Mouse (Mus musculus) heart, embryonic 11.5 days (tissue): Measurements from ENCODE around the gene Usp5. TPM values are rescaled to one million over a fixed set of nuclear protein-coding genes. Genes with fewer than 3 reads are reported as not detected.

Experiments used
- ATAC-seq: fragments of 200-750 bp; cut with Nextera tagmentation; replicated peaks from 2 replicates; pipeline ENCODE4 v1.8.0; 2017; ENCODE audit warnings: moderate library complexity; ENCODE audit not compliant: insufficient number of reproducible peaks, low FRiP score, low TSS enrichment
- H3K27ac ChIP-seq: fragments of 300-500 bp; sonication (generic); 2 replicates; pipeline ENCODE4 v1.5.1; 2014; ENCODE audit warnings: mild to moderate bottlenecking, low read depth, low read length
- H3K27me3 ChIP-seq: fragments of 300-500 bp; sonication (generic); 2 replicates; pipeline ENCODE4 v1.6.1; 2014; ENCODE audit warnings: mild to moderate bottlenecking, low read length, mixed read lengths; ENCODE audit not compliant: control insufficient read depth, insufficient read depth
- H3K36me3 ChIP-seq: fragments of 300-500 bp; sonication (generic); 2 replicates; pipeline ENCODE4 v1.6.1; 2014; ENCODE audit warnings: mild to moderate bottlenecking, low read length, moderate library complexity, mixed read lengths; ENCODE audit not compliant: control insufficient read depth, insufficient read depth
- H3K4me1 ChIP-seq: fragments of 300-500 bp; sonication (generic); 2 replicates; pipeline ENCODE4 v1.6.1; 2014; ENCODE audit warnings: low read length; ENCODE audit not compliant: control insufficient read depth, insufficient read depth
- H3K4me2 ChIP-seq: fragments of 300-500 bp; sonication (generic); 2 replicates; pipeline ENCODE4 v1.6.1; 2014; ENCODE audit warnings: mild to moderate bottlenecking, moderate library complexity
- H3K4me3 ChIP-seq: fragments of 300-500 bp; sonication (generic); 2 replicates; pipeline ENCODE4 v1.5.1; 2014; ENCODE audit warnings: low read depth, low read length
- H3K9ac ChIP-seq: fragments of 300-500 bp; sonication (generic); 2 replicates; pipeline ENCODE4 v1.6.1; 2014; ENCODE audit warnings: mild to moderate bottlenecking, low read depth, low read length, moderate library complexity
- H3K9me3 ChIP-seq: fragments of 300-500 bp; sonication (generic); replicated peaks from 2 replicates; pipeline ENCODE4 v1.6.1; 2016; ENCODE audit warnings: low read length; ENCODE audit not compliant: control insufficient read depth
- WGBS: fragments of 180-500 bp; shearing (Covaris S2); extraction: QIAGEN DNeasy Blood & Tissue Kit; methylation state at CpG from one replicate; pipeline ENCODE4 v1.1.7; 2014; ENCODE audit not compliant: insufficient replicate concordance; 5-methylcytosine and 5-hydroxymethylcytosine counted together
- polyA plus RNA-seq: library from polyadenylated mRNA; unstranded; fragments of >200 nt; fragmentation: Nextera tagmentation; extraction: Ambion mirVana; gene quantifications from 2 replicates; pipeline ENCODE4 v1.2.1, GENCODE M21; 2014

Usp5 gene
- polyA plus RNA-seq, 1 experiment from 2014 or later, result 87.3 TPM

DNA sequence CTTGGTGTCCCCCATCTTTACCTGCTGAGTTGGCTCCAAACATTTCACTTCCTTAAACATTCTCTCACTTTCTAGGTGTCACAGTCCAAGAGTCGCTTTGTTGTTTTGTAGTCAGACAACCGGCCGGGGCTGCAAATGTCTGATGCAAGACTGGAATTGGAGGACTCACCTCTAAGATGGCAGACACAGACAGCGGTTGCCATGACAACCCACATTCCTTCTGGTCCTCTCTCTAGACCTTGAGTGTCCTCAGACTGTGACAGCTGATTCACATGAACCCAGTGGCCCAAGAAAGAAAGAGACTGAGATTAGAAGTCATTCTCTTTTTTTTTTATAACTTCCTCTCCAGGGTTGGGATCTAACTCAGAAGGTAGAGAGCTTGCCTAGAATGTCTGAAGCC, 39.8 kb downstream of the Usp5 start:
- Histone ChIP-seq H3K36me3 (no peaks in the 10 kb centered on the region), H3K4me2 (no peak overlapping the region), H3K9ac (no peak overlapping the region), H3K4me1 (no peaks in the 10 kb centered on the region), H3K27me3 (no peaks in the 10 kb centered on the region), H3K27ac (no peak overlapping the region), H3K4me3 (no peak overlapping the region), H3K9me3 (no peaks in the 10 kb centered on the region)
- 81% methylated on average over 4 of the region's 4 CpGs for WGBS
- ATAC-seq, result no peak

DNA sequence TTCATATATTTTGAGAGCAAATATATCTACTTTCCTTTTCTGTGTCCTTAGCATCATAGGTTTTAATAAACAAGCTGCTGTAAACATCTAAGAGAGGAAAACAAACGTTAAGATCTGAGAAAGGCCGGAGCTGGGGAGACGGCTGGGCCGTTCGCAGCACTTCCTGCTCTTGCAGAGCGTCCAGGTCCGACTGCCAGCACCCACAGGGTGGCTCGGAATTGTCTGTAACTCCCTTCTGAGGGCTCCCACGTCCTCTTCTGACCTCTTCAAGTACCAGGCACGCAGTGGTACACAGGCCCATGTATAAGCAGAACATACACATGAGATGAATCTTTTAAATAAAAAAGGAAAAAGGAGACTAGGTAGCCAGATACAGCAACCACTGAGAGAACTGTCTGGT, 41.6 kb downstream of the Usp5 start:
- no peak overlapping the region for H3K4me3 ChIP-seq

DNA sequence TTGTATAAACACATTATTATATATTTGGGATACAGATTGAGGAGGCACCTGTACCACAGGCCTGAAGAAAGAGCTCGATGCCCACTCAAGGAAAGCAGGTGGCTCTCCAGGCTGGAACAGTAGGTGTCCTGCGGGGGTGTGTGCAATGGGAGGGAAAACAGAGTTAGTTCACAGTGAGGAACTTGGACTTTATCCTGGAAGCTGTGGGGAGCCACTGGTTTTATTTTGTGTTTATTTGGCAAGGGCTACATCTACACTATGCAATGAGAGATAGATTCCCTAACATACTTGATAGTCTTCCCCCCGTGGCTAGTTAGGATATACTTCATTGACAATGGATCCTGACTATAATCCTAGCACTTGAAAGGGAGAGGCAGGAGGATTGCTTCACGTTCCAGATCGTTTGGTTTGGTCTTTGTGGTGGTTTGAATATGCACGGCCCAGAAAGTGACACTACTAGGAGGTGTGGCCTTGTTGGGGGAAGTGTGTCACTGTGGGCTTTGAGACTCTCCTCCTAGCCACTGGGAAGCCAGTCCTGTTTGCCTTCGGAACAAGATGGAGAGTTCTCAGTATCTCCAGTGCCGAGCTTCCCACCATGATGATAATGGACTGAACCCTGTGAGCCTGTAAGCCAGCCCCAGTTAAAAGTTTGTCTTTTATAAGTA, 42.4 kb downstream of the Usp5 start:
- WGBS, result 52% methylated on average over 8 of the region's 8 CpGs
- no peak overlapping the region for H3K4me2 ChIP-seq
- no peak for ATAC-seq

More for the DNA sequence above, 41.6 kb downstream of the Usp5 start:
- Histone ChIP-seq H3K9me3 (no peaks in the 10 kb centered on the region), H3K27ac (no peak overlapping the region), H3K9ac (no peak overlapping the region), H3K4me2 (no peak overlapping the region), H3K36me3 (no peaks in the 10 kb centered on the region), H3K4me1 (no peaks in the 10 kb centered on the region; the same call in 1 of the 2 replicates), H3K27me3 (no peaks in the 10 kb centered on the region)
- no peak for ATAC-seq
- 69% methylated on average over 10 of the region's 10 CpGs for WGBS

DNA sequence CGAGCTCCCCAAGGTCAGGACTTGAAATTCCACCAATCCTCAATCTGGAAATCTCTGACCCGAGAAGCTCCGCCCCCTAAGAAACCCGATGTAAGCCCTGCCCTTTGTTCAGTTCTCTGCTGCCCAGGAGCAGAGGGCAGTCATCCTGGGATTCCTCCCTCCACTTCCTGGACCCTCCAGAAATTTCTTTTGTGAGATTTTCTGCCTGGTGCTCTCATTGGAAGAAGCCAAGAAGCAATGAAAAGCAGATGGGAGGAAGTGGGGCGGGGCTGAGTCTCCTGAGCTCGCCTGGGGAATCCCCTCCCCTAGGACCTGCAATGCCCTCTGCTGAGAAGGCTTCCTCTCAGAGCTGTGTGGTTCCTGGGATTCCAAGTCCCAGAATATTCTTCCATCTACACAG, 46.8 kb downstream of the Usp5 start:
- Histone ChIP-seq H3K9me3 (no peaks in the 10 kb centered on the region), H3K27me3 (peaks cover 23% of the 10 kb centered on the region), H3K4me2 (peak overlapping the region; percentile 47), H3K4me1 (peaks cover 5% of the 10 kb centered on the region; the same call in 1 of the 2 replicates), H3K4me3 (peak overlapping the region; percentile 27), H3K27ac (no peak overlapping the region), H3K9ac (no peak overlapping the region), H3K36me3 (no peaks in the 10 kb centered on the region)
- WGBS, result 16% methylated on average over 6 of the region's 6 CpGs
- ATAC-seq, result no peak

More for the DNA sequence above, 42.4 kb downstream of the Usp5 start:
- H3K27me3 ChIP-seq, result no peaks in the 10 kb centered on the region
- H3K27ac ChIP-seq, result no peak overlapping the region
- H3K4me1 ChIP-seq, result peaks cover 3% of the 10 kb centered on the region; the same call in 1 of the 2 replicates
- no peak overlapping the region for H3K9ac ChIP-seq
- H3K9me3 ChIP-seq, result no peaks in the 10 kb centered on the region
- no peaks in the 10 kb centered on the region for H3K36me3 ChIP-seq
- no peak overlapping the region for H3K4me3 ChIP-seq

DNA sequence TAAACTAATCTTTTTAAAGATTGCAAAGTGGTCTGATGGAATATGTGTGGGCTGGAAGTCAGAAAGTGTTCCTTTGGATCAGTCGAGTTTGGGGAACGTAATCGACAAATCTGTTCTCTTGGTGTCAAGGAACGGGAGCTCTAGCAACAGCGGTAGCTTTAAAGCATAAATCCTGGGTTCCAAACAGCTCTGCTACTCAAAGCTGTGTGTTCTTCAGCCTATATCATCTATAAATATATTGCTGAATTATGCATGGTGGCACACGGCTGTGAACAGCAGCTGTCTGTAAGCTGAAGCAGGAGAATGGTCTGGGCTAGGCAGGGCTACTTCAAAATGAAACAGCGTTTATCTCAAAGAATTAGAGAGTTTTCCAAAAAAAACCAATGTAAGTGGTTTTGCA, 48.4 kb downstream of the Usp5 start:
- 83% methylated on average over 7 of the region's 7 CpGs for WGBS

DNA sequence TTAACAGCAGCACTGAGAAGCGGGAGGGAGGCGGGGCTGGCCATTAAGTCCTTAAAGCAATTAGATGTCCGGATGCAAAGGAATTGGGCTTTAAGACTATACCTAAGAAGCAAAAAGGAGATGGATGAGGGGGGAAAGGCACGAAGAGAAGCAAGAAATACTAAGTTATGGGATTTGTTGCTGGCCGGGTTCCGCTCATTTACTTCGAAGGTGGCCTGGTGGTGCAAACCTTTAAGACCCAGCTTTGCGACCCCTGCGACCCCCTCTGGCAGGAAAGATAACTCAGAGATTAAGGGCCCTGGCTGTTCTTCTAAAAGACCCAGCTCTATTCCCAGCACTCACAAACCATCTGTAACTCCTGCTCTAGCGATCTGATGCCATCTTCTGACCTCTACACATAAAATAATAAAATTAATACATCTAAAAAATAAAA, 49.3 kb downstream of the Usp5 start:
- Histone ChIP-seq H3K4me1 (peaks cover 5% of the 10 kb centered on the region; the same call in 1 of the 2 replicates), H3K27ac (no peak overlapping the region), H3K9me3 (no peaks in the 10 kb centered on the region), H3K27me3 (peaks cover 23% of the 10 kb centered on the region), H3K36me3 (no peaks in the 10 kb centered on the region), H3K4me3 (peak overlapping the region; percentile 43), H3K4me2 (peak overlapping the region; percentile 73), H3K9ac (no peak overlapping the region; the same call in 1 of the 2 replicates)
- WGBS, result 7% methylated on average over 10 of the region's 10 CpGs
- ATAC-seq, result no peak

More for the DNA sequence above, 48.4 kb downstream of the Usp5 start:
- H3K4me2 ChIP-seq, result no peak overlapping the region
- no peak overlapping the region for H3K4me3 ChIP-seq
- H3K9me3 ChIP-seq, result no peaks in the 10 kb centered on the region
- peaks cover 23% of the 10 kb centered on the region for H3K27me3 ChIP-seq
- no peak overlapping the region for H3K27ac ChIP-seq
- H3K9ac ChIP-seq, result no peak overlapping the region
- no peak for ATAC-seq
- H3K36me3 ChIP-seq, result no peaks in the 10 kb centered on the region
- H3K4me1 ChIP-seq, result peaks cover 5% of the 10 kb centered on the region; the same call in 1 of the 2 replicates

DNA sequence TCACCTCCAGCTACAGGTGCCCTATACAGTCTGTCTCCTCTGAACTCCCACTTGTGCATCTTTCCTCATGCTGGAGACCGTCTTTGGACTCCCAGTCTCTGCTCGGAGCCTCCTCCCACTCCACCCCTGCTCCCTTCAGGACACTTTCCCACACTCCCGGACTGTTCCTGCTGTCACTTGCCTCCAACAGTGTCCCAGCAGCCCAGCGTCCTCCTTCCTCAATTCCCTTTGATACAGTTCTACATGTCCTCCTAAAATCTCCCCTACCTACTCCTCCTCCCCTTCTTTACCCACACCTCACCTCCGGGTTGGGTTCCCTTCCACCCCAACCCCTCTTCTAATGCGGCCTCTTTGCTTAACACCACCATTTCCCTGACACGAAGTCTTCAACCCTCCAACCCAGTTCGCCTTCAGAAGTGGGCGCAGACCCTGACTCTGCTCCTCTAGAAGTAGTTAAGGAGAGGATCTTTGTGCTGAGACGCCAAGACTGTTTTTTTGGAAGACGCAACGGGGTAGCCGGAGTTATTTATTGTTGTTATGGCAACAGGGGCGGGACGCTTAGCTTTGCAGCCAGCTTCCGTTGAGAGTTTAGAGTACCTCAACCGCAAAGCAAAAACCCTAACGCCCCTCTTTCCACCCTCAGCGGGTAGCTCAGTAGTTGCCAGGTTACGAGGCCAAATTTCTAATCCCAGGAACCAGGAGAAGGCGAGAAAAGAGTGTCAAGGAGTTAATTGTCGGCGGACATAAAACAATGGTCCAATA, 49.9 kb downstream of the Usp5 start, which contains the start of gene Lrrc23:
Lrrc23 (minus strand) TSS at position 506 of the 762 bp plus-strand sequence.
- Histone ChIP-seq H3K4me3 (peak within 1 kb of the TSS; percentile 43), H3K9me3 (no peaks in the 10 kb centered on the region), H3K9ac (peak within 1 kb of the TSS; percentile 44; the same call in 1 of the 2 replicates), H3K27me3 (peaks cover 23% of the 10 kb centered on the region), H3K27ac (no peak within 1 kb of the TSS), H3K4me2 (peak within 1 kb of the TSS; percentile 73), H3K36me3 (no peaks in the 10 kb centered on the region), H3K4me1 (peaks cover 5% of the 10 kb centered on the region; the same call in 1 of the 2 replicates)
- no peak for ATAC-seq
- 2% methylated on average over 23 of the region's 23 CpGs for WGBS

DNA sequence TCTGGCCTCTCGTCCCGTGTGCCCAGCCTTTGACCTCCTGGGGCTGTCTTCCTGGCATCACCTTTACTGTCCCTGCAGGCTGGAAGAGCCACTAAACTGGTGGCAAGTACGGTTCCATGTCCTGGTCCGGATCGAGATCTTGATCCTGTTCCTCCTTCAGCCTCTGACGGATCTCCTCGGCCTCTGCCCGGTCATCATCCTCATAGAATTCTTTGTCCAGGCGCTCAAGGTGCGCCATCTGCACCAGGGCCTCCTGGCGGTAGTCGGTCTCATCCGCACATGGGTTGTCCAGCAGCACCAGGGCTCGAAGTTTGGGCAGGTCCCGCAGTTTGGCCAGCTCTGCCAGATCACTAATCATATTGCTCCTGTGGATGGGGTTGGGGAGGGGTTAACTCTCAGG, 58.8 kb downstream of the Usp5 start:
- no peak for ATAC-seq
- H3K4me2 ChIP-seq, result peak overlapping the region; percentile 91; the same call in 1 of the 2 replicates

More for the DNA sequence above, 58.8 kb downstream of the Usp5 start:
- H3K9me3 ChIP-seq, result no peaks in the 10 kb centered on the region
- H3K4me1 ChIP-seq, result peaks cover 22% of the 10 kb centered on the region
- WGBS, result 73% methylated on average over 15 of the region's 15 CpGs
- H3K27me3 ChIP-seq, result peaks cover 13% of the 10 kb centered on the region
- no peak overlapping the region for H3K4me3 ChIP-seq
- H3K9ac ChIP-seq, result no peak overlapping the region
- no peaks in the 10 kb centered on the region for H3K36me3 ChIP-seq
- H3K27ac ChIP-seq, result no peak overlapping the region
